Mouse (Mus musculus) gonadal fat pad, adult 2 months (tissue): ENCODE measurements around the gene Cd5. TPM values are rescaled to one million over a fixed set of nuclear protein-coding genes. Genes with fewer than 3 reads are reported as not detected.

Source experiments
- DNase-seq: peaks from one replicate; pipeline ENCODE4 v3.0.0-alpha.2; 2012; ENCODE audit warnings: low read depth
- polyA plus RNA-seq: library from polyadenylated mRNA; depleted of rRNA; stranded (reverse); fragments of >200 nt; gene quantifications from 2 replicates; pipeline ENCODE4 v1.2.3, GENCODE M21; 2012

The Cd5 gene
- polyA plus RNA-seq, 1 experiment: 0.92 TPM

- no peak for DNase-seq
Measured at GRCm38 (mm10) chr19:10729889-10730288, 8.9 kb downstream of the Cd5 start.

GRCm38 (mm10) chr19:10724629-10725363 lies 14.0 kb downstream of the Cd5 start:
- DNase-seq: no peak

- no peak for DNase-seq
Measured at GRCm38 (mm10) chr19:10723649-10724048, 15.2 kb downstream of the Cd5 start.

GRCm38 (mm10) chr19:10723084-10723483 lies 15.7 kb downstream of the Cd5 start:
- DNase-seq: no peak

GRCm38 (mm10) chr19:10721064-10721463 lies 17.7 kb downstream of the Cd5 start:
- DNase-seq: no peak

GRCm38 (mm10) chr19:10720524-10720923 lies 18.3 kb downstream of the Cd5 start:
- DNase-seq: no peak

- no peak for DNase-seq
Measured at GRCm38 (mm10) chr19:10719751-10720150, 19.1 kb downstream of the Cd5 start.

GRCm38 (mm10) chr19:10718251-10718775 lies 20.5 kb downstream of the Cd5 start:
- no peak for DNase-seq

GRCm38 (mm10) chr19:10715476-10715875 lies 23.3 kb downstream of the Cd5 start:
- DNase-seq: no peak

GRCm38 (mm10) chr19:10714682-10715475 lies 23.9 kb downstream of the Cd5 start:
- DNase-seq: no peak

- no peak for DNase-seq
Measured at GRCm38 (mm10) chr19:10714168-10714567, 24.6 kb downstream of the Cd5 start.

- no peak for DNase-seq
Measured at GRCm38 (mm10) chr19:10713551-10713950, 25.3 kb downstream of the Cd5 start.

- DNase-seq: no peak
Measured at GRCm38 (mm10) chr19:10712646-10713045, 26.2 kb downstream of the Cd5 start.

- DNase-seq: no peak
Measured at GRCm38 (mm10) chr19:10712194-10712593, 26.6 kb downstream of the Cd5 start.

- no peak for DNase-seq
Measured at GRCm38 (mm10) chr19:10710751-10711150, 28.1 kb downstream of the Cd5 start.

GRCm38 (mm10) chr19:10710088-10710511 lies 28.7 kb downstream of the Cd5 start:
- DNase-seq: no peak

GRCm38 (mm10) chr19:10709360-10710087 lies 29.3 kb downstream of the Cd5 start:
- no peak for DNase-seq

GRCm38 (mm10) chr19:10708900-10709299 lies 29.9 kb downstream of the Cd5 start:
- no peak for DNase-seq

- DNase-seq: no peak
Measured at GRCm38 (mm10) chr19:10707881-10708280, 30.9 kb downstream of the Cd5 start.

GRCm38 (mm10) chr19:10707087-10707875 lies 31.5 kb downstream of the Cd5 start:
- no peak for DNase-seq

GRCm38 (mm10) chr19:10703470-10703869 lies 35.3 kb downstream of the Cd5 start:
- DNase-seq: peak; percentile 74
